Mouse (Mus musculus) forebrain, postnatal 0 days (tissue): ENCODE data around the gene Bdkrb2. TPM values are rescaled to one million over a fixed set of nuclear protein-coding genes. Genes with fewer than 3 reads are reported as not detected.

Source experiments
- ATAC-seq: fragments of 200-750 bp; cut with Nextera tagmentation; 2 replicates; pipeline ENCODE4 v1.8.0; 2017; ENCODE audit warnings: mild to moderate bottlenecking, moderate library complexity
- DNase-seq: peaks from one replicate; pipeline ENCODE4 v3.0.0-alpha.2; 2015
- H3K27ac ChIP-seq: fragments of 300-500 bp; sonication (generic); 2 replicates; pipeline ENCODE4 v1.5.1; 2014; ENCODE audit warnings: low read depth, mild to moderate bottlenecking, antibody characterized with exemption, low read length, moderate library complexity, mixed read lengths
- H3K27me3 ChIP-seq: fragments of 300-500 bp; sonication (generic); 2 replicates; pipeline ENCODE4 v1.6.1; 2014; ENCODE audit warnings: mild to moderate bottlenecking, low read length, mixed read lengths; ENCODE audit not compliant: insufficient read depth
- H3K36me3 ChIP-seq: fragments of 300-500 bp; sonication (generic); 2 replicates; pipeline ENCODE4 v1.6.1; 2014; ENCODE audit warnings: mild to moderate bottlenecking, moderate library complexity; ENCODE audit not compliant: insufficient read depth
- H3K4me1 ChIP-seq: fragments of 300-500 bp; sonication (generic); 2 replicates; pipeline ENCODE4 v1.6.1; 2014; ENCODE audit warnings: antibody characterized with exemption; ENCODE audit not compliant: insufficient read depth
- H3K4me2 ChIP-seq: fragments of 300-500 bp; sonication (generic); 2 replicates; pipeline ENCODE4 v1.6.1; 2014; ENCODE audit warnings: low read depth, mild to moderate bottlenecking, moderate library complexity
- H3K4me3 ChIP-seq: fragments of 300-500 bp; sonication (generic); 2 replicates; pipeline ENCODE4 v1.5.1; 2014; ENCODE audit warnings: low read depth, low read length, mixed read lengths
- H3K9ac ChIP-seq: fragments of 300-500 bp; sonication (generic); 2 replicates; pipeline ENCODE4 v1.6.1; 2014; ENCODE audit warnings: mild to moderate bottlenecking
- H3K9me3 ChIP-seq: fragments of 300-500 bp; sonication (generic); 2 replicates; pipeline ENCODE4 v1.6.1; 2016; ENCODE audit warnings: low read length
- CTCF ChIP-seq: sonication (generic); IDR thresholded peaks from 2 replicates; pipeline ENCODE4 v1.5.1; 2016; ENCODE audit warnings: antibody characterized with exemption, control low read depth, low read depth
- WGBS: fragments of 180-500 bp; shearing (Covaris S2); extraction: QIAGEN DNeasy Blood & Tissue Kit; methylation state at CpG from one replicate; pipeline ENCODE4 v1.1.7; 2014; 5-methylcytosine and 5-hydroxymethylcytosine counted together
- polyA plus RNA-seq: library from polyadenylated mRNA; unstranded; fragments of >200 nt; fragmentation: Nextera tagmentation; extraction: Ambion mirVana; gene quantifications from 2 replicates; pipeline ENCODE4 v1.2.1, GENCODE M21; 2015
- total RNA-seq: library from RNA; depleted of rRNA; stranded (reverse); fragments of >200 nt; gene quantifications from 2 replicates; pipeline ENCODE4 v1.2.3, GENCODE M21; 2014

Gene Bdkrb2
- total and polyA plus RNA-seq, 2 experiments from 2014 or later = 0.53 to 1.7 TPM

- Histone ChIP-seq H3K9ac (no peak overlapping the region), H3K27me3 (no peaks in the 10 kb centered on the region), H3K4me3 (no peak overlapping the region), H3K4me2 (no peak overlapping the region), H3K36me3 (no peaks in the 10 kb centered on the region), H3K27ac (no peak overlapping the region), H3K9me3 (no peaks in the 10 kb centered on the region), H3K4me1 (no peaks in the 10 kb centered on the region)
- no peak for DNase-seq
- ATAC-seq = no peak
- WGBS = 94% methylated on average over 10 of the region's 10 CpGs
- TF ChIP-seq CTCF = no peak
These were observed 23.4 kb upstream of the Bdkrb2 start for GRCm38 (mm10) chr12:105539649-105540048.

DNA sequence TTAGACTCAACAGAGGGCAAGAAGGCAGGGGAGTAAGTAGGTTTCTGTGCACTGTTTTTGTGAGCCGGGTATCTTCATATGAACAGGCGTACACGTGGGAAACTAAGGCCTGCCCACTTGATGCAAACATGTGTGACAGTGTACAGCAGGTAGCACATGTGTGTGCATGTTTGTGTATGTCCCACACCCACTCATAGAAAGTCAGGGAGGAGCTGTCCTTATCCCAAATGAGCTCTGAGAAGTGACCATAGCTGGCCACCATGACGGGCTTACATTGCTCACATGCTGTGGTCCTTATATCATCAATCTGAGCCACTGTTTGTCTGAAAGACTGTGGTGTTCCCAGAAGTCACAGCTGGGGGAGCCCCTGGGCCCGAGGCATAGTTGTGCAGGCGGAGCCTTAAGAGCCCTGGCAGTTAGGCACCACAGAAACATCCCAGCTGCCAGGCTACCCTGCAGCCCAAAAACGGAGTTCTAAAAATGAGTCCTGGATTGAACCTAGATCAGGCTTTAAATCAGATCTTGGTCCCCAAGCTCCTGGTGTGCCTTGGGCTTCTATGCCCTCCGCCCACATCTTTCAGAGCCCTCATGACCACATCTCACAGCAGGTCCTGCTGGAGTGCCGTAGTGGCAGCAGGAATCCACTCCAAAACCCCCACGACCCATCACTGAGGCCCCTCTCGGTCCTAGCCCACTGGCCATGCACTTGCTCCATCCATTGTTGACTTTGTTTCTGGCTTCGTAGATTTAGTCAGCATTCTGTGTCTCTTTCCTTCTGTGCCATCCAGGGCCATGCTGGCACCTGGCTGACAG lies 21.2 kb upstream of the Bdkrb2 start:
- no peak for ATAC-seq
- Histone ChIP-seq H3K9me3 (no peaks in the 10 kb centered on the region), H3K9ac (no peak overlapping the region), H3K4me2 (no peak overlapping the region), H3K4me1 (no peaks in the 10 kb centered on the region), H3K27ac (no peak overlapping the region), H3K36me3 (no peaks in the 10 kb centered on the region), H3K4me3 (no peak overlapping the region), H3K27me3 (no peaks in the 10 kb centered on the region)
- no peak for TF ChIP-seq CTCF
- no peak for DNase-seq
- WGBS = 79% methylated on average over 12 of the region's 12 CpGs

DNA sequence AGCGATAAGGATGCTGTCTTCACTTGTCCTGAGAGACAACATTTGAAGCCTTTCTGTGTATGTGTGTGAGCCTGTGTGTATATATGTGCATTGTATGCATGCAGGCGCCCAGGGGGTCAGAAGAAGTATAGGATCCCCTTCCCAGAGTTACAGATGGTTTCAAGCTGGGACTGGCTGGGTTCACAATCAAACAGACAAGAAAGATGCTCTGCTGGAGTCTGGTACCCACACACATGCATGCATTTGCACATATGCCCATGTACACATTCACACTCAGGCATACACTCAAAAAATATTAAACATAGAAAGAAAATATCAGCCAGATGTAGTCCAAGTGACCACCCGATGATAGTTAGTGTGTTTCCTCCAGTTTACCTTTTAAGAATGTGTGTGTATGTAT lies 20.5 kb upstream of the Bdkrb2 start:
- no peak overlapping the region for H3K9ac ChIP-seq
- no peak for ATAC-seq
- H3K4me1 ChIP-seq = no peaks in the 10 kb centered on the region
- DNase-seq = no peak
- H3K4me2 ChIP-seq = no peak overlapping the region
- TF ChIP-seq CTCF = no peak
- H3K27me3 ChIP-seq = no peaks in the 10 kb centered on the region
- no peak overlapping the region for H3K27ac ChIP-seq
- H3K4me3 ChIP-seq = no peak overlapping the region
- WGBS = 83% methylated on average over 3 of the region's 3 CpGs
- H3K9me3 ChIP-seq = no peaks in the 10 kb centered on the region
- H3K36me3 ChIP-seq = no peaks in the 10 kb centered on the region

- DNase-seq (no peak), ATAC-seq (no peak)
- 82% methylated on average over 8 of the region's 8 CpGs for WGBS
- Histone ChIP-seq H3K36me3 (no peaks in the 10 kb centered on the region), H3K4me1 (no peaks in the 10 kb centered on the region), H3K4me2 (no peak overlapping the region), H3K27ac (no peak overlapping the region), H3K27me3 (no peaks in the 10 kb centered on the region), H3K4me3 (no peak overlapping the region), H3K9ac (no peak overlapping the region), H3K9me3 (no peaks in the 10 kb centered on the region)
- no peak for TF ChIP-seq CTCF
These were observed 19.9 kb upstream of the Bdkrb2 start for GRCm38 (mm10) chr12:105543176-105543575.

GRCm38 (mm10) chr12:105543751-105544150 lies 19.3 kb upstream of the Bdkrb2 start:
- Histone ChIP-seq H3K4me1 (no peaks in the 10 kb centered on the region), H3K27ac (no peak overlapping the region), H3K9ac (no peak overlapping the region), H3K9me3 (no peaks in the 10 kb centered on the region), H3K4me2 (no peak overlapping the region), H3K36me3 (no peaks in the 10 kb centered on the region), H3K4me3 (no peak overlapping the region), H3K27me3 (no peaks in the 10 kb centered on the region)
- WGBS = 54% methylated on average over 6 of the region's 6 CpGs
- peak; percentile 18 for DNase-seq
- ATAC-seq = no peak
- TF ChIP-seq CTCF = no peak

- H3K27me3 ChIP-seq = no peaks in the 10 kb centered on the region
- no peak overlapping the region for H3K27ac ChIP-seq
- no peak overlapping the region for H3K9ac ChIP-seq
- no peak for DNase-seq
- H3K4me2 ChIP-seq = no peak overlapping the region
- no peaks in the 10 kb centered on the region for H3K9me3 ChIP-seq
- no peak for TF ChIP-seq CTCF
- H3K4me1 ChIP-seq = no peaks in the 10 kb centered on the region
- no peaks in the 10 kb centered on the region for H3K36me3 ChIP-seq
- 88% methylated on average over 7 of the region's 7 CpGs for WGBS
- no peak overlapping the region for H3K4me3 ChIP-seq
- ATAC-seq = no peak
These were observed 18.2 kb upstream of the Bdkrb2 start for GRCm38 (mm10) chr12:105544872-105545271.

DNA sequence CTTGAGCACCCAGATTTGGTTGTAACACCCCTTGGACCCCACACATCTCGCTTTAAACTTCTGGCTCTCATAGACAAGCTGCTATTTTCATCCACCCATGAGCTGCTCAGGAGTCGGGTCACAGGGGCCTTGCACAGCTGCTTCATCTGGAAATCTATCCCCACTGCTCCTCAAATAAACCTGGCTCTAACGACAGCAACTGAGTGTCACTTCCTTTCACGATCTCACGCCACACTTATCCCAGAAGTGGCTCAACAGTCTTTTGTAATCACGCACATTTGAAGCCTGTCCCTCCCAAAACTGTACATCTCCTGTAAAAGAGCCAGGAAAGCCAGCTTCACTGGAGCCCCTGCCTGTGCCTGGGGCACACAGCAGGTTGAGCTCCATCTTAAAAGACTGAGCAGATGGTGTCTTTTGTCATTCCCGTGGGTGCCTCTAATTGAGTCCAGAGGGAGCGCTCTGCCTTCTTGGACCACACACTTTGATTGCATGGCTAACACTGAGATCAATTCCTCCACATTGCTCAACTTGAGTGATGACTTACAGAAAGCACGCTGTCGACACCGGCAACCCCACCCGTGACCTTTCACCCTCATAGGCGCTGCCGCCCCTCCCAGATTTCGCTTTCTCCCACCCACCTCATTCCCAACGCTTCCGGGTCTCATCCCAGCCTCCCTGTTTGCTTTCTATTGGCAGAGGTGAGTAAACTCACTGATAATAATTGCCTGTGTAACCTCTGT lies 17.2 kb upstream of the Bdkrb2 start:
- TF ChIP-seq CTCF = no peak
- 49% methylated on average over 17 of the region's 17 CpGs for WGBS
- no peak overlapping the region for H3K27ac ChIP-seq
- H3K4me2 ChIP-seq = no peak overlapping the region
- H3K36me3 ChIP-seq = no peaks in the 10 kb centered on the region
- ATAC-seq = no peak
- no peaks in the 10 kb centered on the region for H3K27me3 ChIP-seq
- H3K9me3 ChIP-seq = no peaks in the 10 kb centered on the region
- H3K9ac ChIP-seq = no peak overlapping the region
- no peak overlapping the region for H3K4me3 ChIP-seq
- H3K4me1 ChIP-seq = no peaks in the 10 kb centered on the region
- DNase-seq = no peak
